Mouse (Mus musculus) kidney, postnatal 10 days (tissue): ENCODE measurements around the gene Gm40193.
A peak's percentile ranks its signal among the peaks of the same experiment; 100 is the strongest.
"Not testable (repeated sequence)": the region's sequence is repeated elsewhere in the genome, so short reads cannot be mapped to it uniquely, and the experiment has no call there.

Experiments used
- DNase-seq: peaks from one replicate; pipeline ENCODE4 v3.0.0; 2021; ENCODE audit warnings: mixed read lengths

Gene Gm40193

GRCm38 (mm10) chr11:70539877-70540587, 7.3 kb upstream of the Gm40193 start, which contains the start of gene Pld2:
Gene Pld2, plus strand, starts transcription at chr11:70540064.
- DNase-seq = peak; percentile 95

DNA sequence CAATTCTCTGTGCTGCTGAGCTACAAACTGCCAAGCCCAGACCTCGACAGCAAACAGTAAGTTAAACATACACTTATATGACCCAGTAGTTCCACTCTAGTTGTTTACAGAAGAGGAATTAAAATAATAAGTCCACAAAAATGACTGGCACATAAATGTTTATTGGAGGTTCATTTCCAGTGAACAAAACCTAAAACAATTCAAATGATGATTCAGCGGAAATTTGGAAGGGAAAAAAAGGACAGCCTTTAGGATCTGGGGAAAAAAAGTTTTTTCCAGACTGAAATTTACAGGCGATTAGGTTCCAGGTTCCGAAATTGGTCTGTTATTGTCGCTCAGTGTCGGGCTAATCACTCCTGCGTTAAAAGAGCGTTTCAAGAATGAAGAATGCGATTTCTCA, 6.7 kb upstream of the Gm40193 start:
- DNase-seq = no peak

DNA sequence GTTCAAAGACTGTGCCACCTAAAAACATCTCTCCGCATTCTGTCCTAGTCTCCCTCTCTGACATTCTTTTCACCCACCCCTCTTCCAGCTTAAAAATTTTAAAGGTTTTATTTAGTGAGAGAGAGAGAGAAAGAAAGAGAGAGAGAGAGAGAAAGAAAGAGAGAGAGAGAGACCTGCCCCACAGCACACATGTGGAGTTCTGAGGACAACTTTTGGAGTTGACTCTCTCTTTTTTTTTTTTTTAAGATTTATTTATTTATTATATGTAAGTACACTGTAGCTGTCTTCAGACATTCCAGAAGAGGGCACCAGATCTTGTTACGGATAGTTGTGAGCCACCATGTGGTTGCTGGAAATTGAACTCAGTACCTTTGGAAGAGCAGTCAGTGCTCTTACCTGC, 1.7 kb downstream of the Gm40193 start:
- not testable (repeated sequence) for DNase-seq

- no peak for DNase-seq
These were observed 4.1 kb downstream of the Gm40193 start for GRCm38 (mm10) chr11:70528610-70529009.

- DNase-seq = no peak
These were observed 6.5 kb downstream of the Gm40193 start for GRCm38 (mm10) chr11:70526211-70526610.

DNA sequence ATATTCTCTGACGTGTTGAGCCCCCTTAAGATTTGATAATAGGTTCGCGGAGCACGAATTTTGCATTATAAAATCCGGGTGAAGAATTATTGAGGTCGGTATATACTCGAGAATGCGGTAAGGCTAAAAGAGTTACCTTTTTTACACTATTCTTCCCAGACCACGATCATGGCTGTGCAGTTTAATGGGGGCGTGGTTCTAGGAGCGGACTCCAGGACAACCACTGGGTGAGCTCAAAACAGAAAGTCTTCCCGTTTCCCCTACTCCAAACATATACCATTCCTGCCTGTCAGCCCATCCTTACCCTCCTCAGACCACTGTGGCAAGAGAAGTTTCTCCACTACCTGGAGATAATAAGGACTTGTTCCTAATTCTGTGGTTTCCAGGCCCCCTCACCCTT, 7.0 kb downstream of the Gm40193 start:
- DNase-seq = no peak

GRCm38 (mm10) chr11:70525184-70525678, 7.5 kb downstream of the Gm40193 start, which contains the start of gene Psmb6:
Gene Psmb6, plus strand, starts transcription at chr11:70525367.
- DNase-seq = peak; percentile 94

GRCm38 (mm10) chr11:70524782-70525181, 8.0 kb downstream of the Gm40193 start:
- DNase-seq = no peak

DNA sequence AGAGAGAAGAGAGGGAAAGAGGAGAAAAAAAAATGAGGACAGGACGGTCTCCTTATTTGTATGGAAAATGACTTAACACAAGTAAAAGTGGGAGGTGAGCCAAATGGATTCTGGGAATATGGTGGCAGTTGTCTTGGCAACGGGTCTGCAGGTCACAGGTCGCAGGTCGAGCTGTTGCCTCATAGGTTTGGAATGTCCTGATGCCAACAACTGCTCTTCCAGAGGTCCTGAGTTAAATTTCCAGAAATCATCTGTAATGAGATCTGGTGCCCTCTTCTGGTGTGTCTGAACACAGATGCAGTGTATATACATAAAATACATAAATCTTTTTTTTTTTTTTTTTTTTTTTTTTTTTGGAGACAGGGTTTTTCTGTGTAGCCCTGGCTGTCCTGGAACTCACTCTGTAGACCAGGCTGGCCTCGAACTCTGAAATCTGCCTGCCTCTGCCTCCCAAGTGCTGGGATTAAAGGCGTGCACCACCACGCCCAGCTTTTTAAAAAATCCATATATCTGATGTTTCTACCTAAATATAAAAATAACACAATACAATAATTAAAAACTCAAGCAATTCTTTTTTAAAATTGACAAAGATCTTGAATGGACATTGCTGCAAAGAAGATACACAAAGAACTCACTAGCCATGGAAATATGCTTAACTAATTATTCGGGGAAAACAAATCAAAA, 9.3 kb downstream of the Gm40193 start:
- DNase-seq = not testable (repeated sequence)

DNA sequence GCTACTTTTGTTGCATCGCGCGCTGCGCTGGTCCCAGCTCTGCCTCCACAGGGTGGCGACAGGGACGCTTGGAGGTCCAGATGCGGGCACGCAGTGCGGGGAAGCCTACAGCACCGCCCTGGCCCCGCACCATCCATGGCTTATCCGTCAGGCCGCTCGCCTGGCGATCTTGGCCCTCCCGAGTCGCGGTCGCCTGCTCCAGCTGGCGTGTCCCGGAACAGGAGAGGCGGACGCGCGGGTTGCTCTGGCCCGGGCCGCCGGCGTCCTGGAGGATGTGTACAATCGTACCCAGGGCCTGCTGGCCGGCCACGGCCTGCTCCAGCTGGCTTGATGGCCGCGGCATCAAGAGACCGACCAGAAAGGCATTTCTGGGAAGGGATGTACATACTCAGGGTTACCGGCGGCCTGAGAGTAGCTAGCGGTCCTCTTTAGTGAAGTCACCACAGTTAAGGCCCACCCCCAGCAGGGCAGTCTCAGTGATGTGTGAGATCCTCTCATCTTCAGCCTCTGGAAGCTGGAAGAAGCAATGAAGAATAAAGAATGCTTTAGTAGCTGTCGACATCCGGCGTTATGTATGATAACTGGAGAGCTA, 12.5 kb downstream of the Gm40193 start:
- peak; percentile 72 for DNase-seq

DNA sequence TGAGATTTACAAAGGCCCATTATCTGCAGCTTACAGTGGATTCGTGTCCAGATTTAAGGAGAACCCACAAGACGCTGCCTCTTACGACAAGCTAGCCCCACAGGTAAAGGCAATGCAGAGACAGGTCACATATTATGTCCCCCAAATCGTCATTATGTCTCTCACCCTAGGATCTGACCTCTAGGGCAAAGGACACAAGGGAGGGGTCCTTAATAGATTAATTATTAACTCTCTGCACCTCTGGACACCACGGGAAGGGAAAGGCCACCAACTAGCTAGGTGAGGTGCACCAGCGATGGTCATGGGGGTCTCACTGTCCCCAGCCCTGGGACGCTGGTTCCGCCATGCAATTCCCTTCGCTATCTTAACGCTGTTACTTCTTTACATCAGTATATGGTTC, 13.8 kb downstream of the Gm40193 start, which contains the start of gene Gltpd2:
TSS of gene Gltpd2 (plus strand) at position 274 of the 400 bp plus-strand sequence.
- no peak for DNase-seq

DNA sequence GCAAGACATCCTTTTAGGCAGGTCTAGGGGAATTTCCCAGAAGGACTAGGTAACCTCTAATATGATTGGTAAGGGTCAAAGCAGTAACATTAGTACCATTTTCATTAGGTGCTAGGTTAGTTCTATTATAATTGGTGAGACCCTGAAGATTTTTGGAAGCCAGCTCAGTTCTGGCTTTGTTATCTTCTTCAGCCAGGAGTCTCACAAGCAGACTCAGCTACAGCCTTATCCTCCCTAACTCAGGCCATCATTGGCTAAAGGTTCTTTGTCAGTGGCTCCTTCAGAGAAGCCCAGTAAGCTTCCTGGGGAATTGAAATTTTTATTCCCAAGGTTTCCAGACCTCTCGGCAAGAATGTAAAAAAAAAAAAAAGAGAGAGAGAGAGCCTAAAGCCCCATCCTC, 14.3 kb downstream of the Gm40193 start:
- no peak for DNase-seq

DNA sequence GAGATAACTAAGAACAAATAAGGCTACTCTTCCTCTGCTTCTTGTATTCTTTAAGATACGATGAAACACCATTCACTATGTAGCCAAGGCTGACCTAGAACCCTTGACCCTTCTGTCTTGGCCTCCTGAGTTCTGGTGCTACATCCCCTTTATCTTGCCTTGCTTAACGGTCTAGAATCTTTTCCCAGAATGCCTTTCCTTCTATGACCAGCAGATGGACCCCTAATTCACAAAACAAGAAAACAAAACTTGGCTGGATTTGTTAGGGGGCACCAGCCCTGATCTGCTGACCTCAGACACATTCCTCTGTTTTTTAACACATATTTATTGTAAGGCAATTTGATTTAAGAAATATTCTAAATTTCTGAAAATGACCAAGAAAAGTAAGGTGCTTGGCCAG, 16.4 kb downstream of the Gm40193 start:
- DNase-seq = peak; percentile 36

GRCm38 (mm10) chr11:70514288-70514687, 18.5 kb downstream of the Gm40193 start, which contains the start of gene Vmo1:
Gene Vmo1, minus strand, starts transcription at chr11:70514616.
- no peak for DNase-seq

DNA sequence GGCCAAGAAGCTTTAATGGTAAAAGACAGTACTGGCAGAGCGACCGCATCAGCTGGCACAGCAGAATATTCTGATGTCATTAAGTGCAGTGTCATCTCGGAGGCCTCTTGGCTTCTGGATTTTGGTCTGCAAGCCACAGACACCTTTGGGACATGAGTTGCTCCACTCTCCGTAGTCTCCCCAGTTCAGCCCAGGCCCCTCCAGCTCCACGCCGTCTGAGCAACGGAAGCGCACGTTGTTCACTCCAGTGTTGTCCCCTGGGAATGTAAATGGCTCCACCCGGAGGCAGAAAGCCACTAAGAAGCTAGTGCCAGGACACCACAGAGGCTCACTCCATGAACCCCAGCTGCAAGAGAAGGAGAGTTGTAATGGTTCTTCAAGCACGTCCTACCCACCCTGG, 19.2 kb downstream of the Gm40193 start:
- DNase-seq = peak; percentile 37

GRCm38 (mm10) chr11:70512709-70513342, 19.9 kb downstream of the Gm40193 start:
- DNase-seq = no peak

DNA sequence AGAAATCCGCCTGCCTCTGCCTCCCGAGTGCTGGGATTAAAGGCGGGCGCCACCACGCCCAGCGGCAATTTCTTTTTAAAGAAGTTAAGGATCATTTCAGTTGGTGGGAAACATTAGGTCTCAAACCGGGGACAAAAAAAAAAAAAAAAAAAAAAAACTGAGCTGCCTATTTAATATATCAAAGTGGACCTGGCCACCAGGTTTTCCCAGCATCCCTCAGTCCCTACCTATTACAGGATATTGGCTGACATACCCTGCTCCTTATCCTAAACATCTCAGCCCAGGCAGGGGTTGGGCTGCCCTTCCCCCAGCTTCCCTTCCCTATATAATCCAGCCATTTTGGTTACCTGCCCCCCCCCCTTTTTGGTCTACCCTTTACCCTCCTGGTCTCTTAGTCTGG, 20.9 kb downstream of the Gm40193 start:
- DNase-seq = no peak

DNA sequence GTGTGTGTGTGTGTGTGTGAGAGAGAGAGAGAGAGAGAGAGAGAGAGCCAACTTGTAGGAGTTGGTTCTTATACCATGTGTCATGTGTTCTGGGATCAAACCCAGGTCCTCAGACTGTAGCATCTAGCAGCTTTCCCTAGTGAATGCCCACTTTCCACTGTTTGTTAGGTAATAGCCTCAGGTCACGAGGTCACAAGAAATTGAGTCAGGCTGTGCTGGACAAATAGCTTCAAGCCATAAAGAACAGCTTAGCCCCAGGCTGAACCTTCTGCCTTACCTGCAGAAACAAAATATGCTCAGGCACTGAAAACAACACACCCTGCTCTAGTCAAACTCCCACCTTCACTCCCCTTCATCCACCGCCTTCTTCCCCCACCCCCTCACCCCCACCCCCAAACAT, 21.5 kb downstream of the Gm40193 start:
- DNase-seq = no peak

DNA sequence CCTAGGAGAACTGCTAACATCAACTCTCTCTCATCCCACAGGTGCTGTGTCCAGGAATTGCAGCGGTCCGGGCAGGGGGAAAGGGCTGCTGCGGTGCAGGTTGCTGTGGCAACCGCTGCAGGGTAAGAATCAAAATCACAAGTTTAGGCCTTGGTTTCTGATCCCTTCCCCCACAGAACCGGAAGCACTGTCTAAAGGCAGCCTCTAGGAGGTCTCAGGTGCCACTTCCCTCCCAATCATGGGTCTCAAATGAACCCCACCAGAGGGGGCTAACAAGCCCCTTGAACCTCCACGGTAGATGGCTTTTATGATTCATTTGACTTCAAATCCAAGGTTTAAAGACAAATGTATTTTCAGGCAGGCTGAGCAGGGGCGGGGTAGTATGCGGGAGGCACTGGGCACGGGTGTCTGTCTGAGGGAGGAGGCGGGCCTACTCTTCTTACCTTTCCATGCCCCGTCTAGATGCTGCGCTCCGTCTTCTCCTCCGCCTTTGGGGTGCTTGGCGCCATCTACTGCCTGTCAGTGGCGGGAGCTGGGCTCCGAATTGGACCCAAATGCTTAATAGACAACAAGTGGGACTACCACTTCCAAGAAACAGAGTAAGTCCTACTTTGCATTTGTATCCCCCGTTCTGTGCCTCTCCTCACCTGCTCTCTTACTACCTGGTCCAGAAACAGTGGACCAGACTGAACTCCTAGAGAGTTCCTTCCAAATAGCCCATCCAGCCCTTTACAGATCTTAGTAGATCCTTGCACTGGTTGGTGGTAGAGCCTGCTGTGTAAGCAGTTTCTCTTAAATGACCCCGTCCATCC, 22.8 kb downstream of the Gm40193 start:
- peak; percentile 65 for DNase-seq

DNA sequence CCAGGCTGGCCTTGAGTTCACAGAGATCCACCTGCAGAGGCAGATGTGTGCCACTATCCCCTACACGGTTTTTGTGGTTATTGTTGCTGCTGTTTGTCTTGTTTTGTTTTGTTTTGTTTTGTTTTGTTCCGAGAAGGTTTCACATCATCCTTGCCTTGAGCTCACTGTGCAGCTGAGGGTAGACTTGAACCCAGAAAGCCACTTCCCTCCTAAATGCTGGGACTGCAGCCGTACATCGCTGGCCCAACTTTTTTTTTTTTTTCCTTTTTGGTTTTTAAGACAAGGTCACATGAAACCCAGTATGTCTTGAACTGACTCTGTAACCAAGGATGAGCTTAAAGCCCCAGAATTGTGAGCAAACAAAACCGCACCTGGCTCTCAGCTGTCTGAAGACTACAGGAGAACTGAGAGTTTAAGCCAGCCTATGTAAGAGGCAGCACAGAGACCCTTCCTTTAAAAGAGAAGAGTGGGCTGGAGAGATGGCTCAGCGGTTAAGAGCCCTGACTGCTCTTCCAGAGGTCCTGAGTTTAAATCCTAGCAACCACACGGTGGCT, 25.7 kb downstream of the Gm40193 start:
- DNase-seq = no peak

DNA sequence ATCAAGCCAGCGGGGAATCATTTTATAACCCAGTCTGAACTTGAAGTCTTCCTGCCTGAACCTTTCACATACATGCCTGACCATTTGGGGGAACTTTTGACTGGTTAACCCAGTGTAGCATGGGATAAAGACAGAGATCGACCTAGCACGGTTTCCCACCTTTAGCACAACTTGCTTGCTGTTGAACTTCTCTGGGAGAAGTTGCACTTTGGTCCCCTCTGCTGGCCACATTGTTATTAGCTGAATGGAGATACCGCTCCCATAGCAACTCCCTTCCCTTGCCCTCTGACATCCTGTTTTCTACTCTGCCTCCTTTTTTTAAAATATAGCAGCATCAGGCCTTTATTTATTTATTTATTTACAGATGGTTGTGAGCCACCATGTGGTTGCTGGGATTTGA, 26.4 kb downstream of the Gm40193 start:
- peak; percentile 88 for DNase-seq

DNA sequence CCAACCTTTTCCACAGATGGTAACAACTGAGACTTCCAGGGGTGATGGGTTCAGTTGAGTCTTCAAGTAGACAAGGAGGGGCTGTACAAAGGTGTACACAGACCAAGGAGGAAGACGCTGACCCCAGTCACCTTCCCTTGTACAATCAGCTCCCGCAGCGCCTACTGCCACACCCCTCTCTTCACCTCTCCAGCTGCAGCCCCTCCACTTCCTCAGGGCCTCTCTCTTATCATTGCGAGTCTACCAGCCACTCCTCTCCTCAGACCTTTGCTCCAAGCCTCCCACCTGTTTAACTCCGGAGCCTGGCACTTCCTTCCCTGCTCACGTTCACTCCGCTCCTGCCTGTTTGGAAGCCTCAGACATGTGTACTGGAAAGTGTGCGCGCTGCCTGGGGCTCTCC, 27.8 kb downstream of the Gm40193 start, which contains the start of gene Tm4sf5:
TSS of gene Tm4sf5 (plus strand) at position 275 of the 400 bp plus-strand sequence.
- no peak for DNase-seq
